Mouse (Mus musculus) heart, embryonic 11.5 days (tissue): ENCODE data around the gene Arhgdib. TPM values are rescaled to one million over a fixed set of nuclear protein-coding genes. Genes with fewer than 3 reads are reported as not detected.
A peak's percentile ranks its signal among the peaks of the same experiment; 100 is the strongest.

Experiments used
- ATAC-seq: fragments of 200-750 bp; cut with Nextera tagmentation; replicated peaks from 2 replicates; pipeline ENCODE4 v1.8.0; 2017; ENCODE audit warnings: moderate library complexity; ENCODE audit not compliant: insufficient number of reproducible peaks, low FRiP score, low TSS enrichment
- H3K27ac ChIP-seq: fragments of 300-500 bp; sonication (generic); 2 replicates; pipeline ENCODE4 v1.5.1; 2014; ENCODE audit warnings: mild to moderate bottlenecking, low read depth, low read length
- H3K27me3 ChIP-seq: fragments of 300-500 bp; sonication (generic); 2 replicates; pipeline ENCODE4 v1.6.1; 2014; ENCODE audit warnings: mild to moderate bottlenecking, low read length, mixed read lengths; ENCODE audit not compliant: control insufficient read depth, insufficient read depth
- H3K36me3 ChIP-seq: fragments of 300-500 bp; sonication (generic); 2 replicates; pipeline ENCODE4 v1.6.1; 2014; ENCODE audit warnings: mild to moderate bottlenecking, low read length, moderate library complexity, mixed read lengths; ENCODE audit not compliant: control insufficient read depth, insufficient read depth
- H3K4me1 ChIP-seq: fragments of 300-500 bp; sonication (generic); 2 replicates; pipeline ENCODE4 v1.6.1; 2014; ENCODE audit warnings: low read length; ENCODE audit not compliant: control insufficient read depth, insufficient read depth
- H3K4me2 ChIP-seq: fragments of 300-500 bp; sonication (generic); 2 replicates; pipeline ENCODE4 v1.6.1; 2014; ENCODE audit warnings: mild to moderate bottlenecking, moderate library complexity
- H3K4me3 ChIP-seq: fragments of 300-500 bp; sonication (generic); 2 replicates; pipeline ENCODE4 v1.5.1; 2014; ENCODE audit warnings: low read depth, low read length
- H3K9ac ChIP-seq: fragments of 300-500 bp; sonication (generic); 2 replicates; pipeline ENCODE4 v1.6.1; 2014; ENCODE audit warnings: mild to moderate bottlenecking, low read depth, low read length, moderate library complexity
- H3K9me3 ChIP-seq: fragments of 300-500 bp; sonication (generic); replicated peaks from 2 replicates; pipeline ENCODE4 v1.6.1; 2016; ENCODE audit warnings: low read length; ENCODE audit not compliant: control insufficient read depth
- WGBS: fragments of 180-500 bp; shearing (Covaris S2); extraction: QIAGEN DNeasy Blood & Tissue Kit; methylation state at CpG from one replicate; pipeline ENCODE4 v1.1.7; 2014; ENCODE audit not compliant: insufficient replicate concordance; 5-methylcytosine and 5-hydroxymethylcytosine counted together
- polyA plus RNA-seq: library from polyadenylated mRNA; unstranded; fragments of >200 nt; fragmentation: Nextera tagmentation; extraction: Ambion mirVana; gene quantifications from 2 replicates; pipeline ENCODE4 v1.2.1, GENCODE M21; 2014

Gene Arhgdib
- polyA plus RNA-seq, 1 experiment from 2014 or later: 115 TPM

DNA sequence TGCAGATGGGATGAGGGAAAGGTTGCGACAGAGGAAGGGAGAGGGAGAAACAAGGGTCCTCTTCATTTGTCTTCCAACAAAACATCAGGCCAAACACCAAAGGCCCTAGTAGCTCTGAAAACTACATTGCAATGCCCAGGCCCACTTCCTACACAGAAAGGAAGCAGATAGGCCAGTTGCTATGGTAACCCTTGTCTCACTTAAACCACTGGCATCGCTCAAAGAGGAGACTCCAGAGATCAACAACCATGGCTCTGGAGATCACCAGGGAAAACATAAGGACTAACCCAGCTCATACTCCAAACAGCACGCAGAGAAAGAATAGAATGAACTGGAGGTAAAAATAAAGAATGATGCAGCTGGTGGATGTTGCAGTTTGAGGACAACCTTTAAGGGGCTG is 6.5 kb downstream of the Arhgdib start:
- no peak overlapping the region for H3K27ac ChIP-seq
- H3K9ac ChIP-seq: no peak overlapping the region
- H3K4me2 ChIP-seq: no peak overlapping the region
- H3K4me1 ChIP-seq: peaks cover 17% of the 10 kb centered on the region
- H3K36me3 ChIP-seq: no peaks in the 10 kb centered on the region
- WGBS: 57% methylated on average over 3 of the region's 3 CpGs
- no peaks in the 10 kb centered on the region for H3K27me3 ChIP-seq
- no peak overlapping the region for H3K4me3 ChIP-seq
- no peaks in the 10 kb centered on the region for H3K9me3 ChIP-seq
- no peak for ATAC-seq

DNA sequence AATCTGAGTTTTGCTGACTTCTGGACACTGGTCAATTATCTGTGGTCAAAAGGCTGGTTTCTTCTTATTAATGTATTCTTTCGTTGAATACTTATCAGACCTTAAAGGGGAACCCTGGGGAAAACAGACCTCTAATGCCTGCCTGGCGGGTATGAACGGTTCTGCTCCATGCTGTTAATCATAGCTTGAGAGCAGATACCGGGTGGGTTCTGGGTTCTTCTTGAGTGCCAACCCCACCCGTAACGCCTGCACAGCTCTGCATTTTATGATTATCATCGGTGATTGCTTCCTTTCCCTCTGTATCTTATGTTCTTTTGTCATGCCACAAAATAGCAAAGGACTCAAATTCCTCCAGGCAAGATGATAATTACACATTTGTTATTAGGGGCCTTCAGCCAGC is 7.6 kb downstream of the Arhgdib start:
- H3K27ac ChIP-seq: no peak overlapping the region
- H3K9ac ChIP-seq: no peak overlapping the region
- no peaks in the 10 kb centered on the region for H3K9me3 ChIP-seq
- no peak for ATAC-seq
- WGBS: 73% methylated on average over 7 of the region's 7 CpGs
- H3K4me3 ChIP-seq: no peak overlapping the region
- H3K27me3 ChIP-seq: no peaks in the 10 kb centered on the region
- peaks cover 16% of the 10 kb centered on the region for H3K4me1 ChIP-seq
- H3K4me2 ChIP-seq: no peak overlapping the region
- H3K36me3 ChIP-seq: no peaks in the 10 kb centered on the region

DNA sequence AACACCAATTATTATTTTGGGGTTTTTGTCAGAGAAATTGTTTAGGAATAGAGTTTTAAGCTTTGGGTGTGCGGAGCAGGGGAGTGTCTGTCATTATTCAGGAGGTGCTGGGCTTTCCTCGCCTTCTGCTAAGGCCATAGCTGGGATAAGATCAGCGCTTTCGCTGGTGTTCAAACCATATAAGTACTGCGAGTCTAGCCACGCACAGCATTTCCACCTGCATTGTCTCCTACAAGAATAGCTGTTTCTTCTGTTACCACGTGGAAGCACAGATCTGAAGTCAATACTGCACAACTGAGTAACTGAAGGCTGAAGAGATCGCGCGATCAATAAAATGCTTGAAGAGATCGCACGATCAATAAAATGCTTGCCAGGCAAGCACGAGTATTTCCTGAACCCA is 10.5 kb downstream of the Arhgdib start:
- Histone ChIP-seq H3K9me3 (no peaks in the 10 kb centered on the region), H3K27me3 (no peaks in the 10 kb centered on the region), H3K4me2 (peak overlapping the region; percentile 46), H3K27ac (peak overlapping the region; percentile 75), H3K9ac (peak overlapping the region; percentile 13; the same call in 1 of the 2 replicates), H3K4me3 (no peak overlapping the region), H3K36me3 (no peaks in the 10 kb centered on the region), H3K4me1 (peaks cover 10% of the 10 kb centered on the region)
- WGBS: 75% methylated on average over 13 of the region's 13 CpGs
- no peak for ATAC-seq

DNA sequence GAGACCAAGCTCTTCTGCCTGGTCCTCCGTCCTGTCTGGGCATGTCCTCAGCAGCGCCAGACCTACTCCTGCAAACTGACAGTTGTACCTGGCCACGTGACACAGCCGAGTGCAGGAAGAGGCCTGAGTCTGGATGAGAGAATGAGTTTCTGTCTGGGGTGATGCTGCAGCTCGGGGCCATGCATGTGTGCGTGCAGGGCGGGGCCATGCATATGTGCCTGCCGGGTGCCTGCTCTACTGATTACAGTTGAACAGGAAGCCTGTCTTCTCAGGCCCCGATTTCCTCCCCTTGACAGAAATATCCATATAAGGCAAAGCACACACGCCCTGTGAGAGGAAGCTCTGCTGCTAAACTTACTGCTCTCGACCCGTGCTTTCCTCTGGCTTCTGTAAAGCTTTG is 11.0 kb downstream of the Arhgdib start:
- Histone ChIP-seq H3K27ac (peak overlapping the region; percentile 75), H3K27me3 (no peaks in the 10 kb centered on the region), H3K9ac (peak overlapping the region; percentile 18; the same call in 1 of the 2 replicates), H3K4me3 (peak overlapping the region; percentile 1), H3K36me3 (no peaks in the 10 kb centered on the region), H3K4me2 (peak overlapping the region; percentile 46), H3K9me3 (no peaks in the 10 kb centered on the region), H3K4me1 (peaks cover 10% of the 10 kb centered on the region)
- ATAC-seq: peak; percentile 89
- WGBS: 8% methylated on average over 12 of the region's 12 CpGs

DNA sequence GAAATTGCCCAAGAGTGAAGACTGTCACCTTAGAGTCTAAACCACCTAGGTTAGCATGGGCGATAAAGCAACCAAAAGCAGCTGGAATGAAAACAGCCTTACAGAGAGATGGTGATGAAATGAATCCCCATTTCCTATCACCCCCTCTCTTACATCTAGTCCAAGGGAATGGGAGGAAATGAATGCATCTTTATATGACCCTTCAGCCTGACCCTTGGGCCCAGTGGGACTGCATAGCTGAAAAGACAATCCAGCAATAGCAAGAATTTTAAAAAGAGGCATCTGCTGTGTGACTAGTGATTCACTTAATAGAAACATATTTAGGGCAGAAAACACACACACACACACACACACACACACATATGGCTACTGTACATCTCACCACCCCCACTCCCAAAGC is 14.1 kb downstream of the Arhgdib start:
- no peak overlapping the region for H3K27ac ChIP-seq
- H3K36me3 ChIP-seq: no peaks in the 10 kb centered on the region
- H3K4me2 ChIP-seq: no peak overlapping the region
- peaks cover 5% of the 10 kb centered on the region for H3K4me1 ChIP-seq
- 89% methylated on average over 1 of the region's 1 CpGs for WGBS
- ATAC-seq: no peak
- no peaks in the 10 kb centered on the region for H3K9me3 ChIP-seq
- no peak overlapping the region for H3K9ac ChIP-seq
- no peak overlapping the region for H3K4me3 ChIP-seq
- no peaks in the 10 kb centered on the region for H3K27me3 ChIP-seq

DNA sequence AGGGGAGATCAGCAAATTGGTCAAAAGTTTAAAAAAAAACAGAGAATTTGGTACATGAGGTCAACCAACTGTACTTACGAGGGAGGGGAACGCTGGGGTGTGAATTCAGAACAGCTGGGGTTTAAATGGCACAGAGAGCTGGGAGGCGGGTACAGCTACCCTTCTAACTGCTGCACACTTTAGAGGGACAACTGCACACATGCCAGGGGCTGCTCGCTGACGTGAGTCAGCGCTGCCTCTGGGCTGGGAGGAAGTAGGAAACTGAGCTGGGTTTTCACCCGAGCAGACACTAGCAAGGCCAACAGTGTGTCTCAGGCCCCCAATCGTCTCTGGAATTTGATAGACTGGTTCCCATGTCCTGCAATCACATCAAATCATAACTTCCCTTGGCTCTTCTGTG is 16.6 kb downstream of the Arhgdib start:
- no peaks in the 10 kb centered on the region for H3K36me3 ChIP-seq
- no peaks in the 10 kb centered on the region for H3K27me3 ChIP-seq
- H3K4me3 ChIP-seq: no peak overlapping the region
- ATAC-seq: no peak
- 69% methylated on average over 8 of the region's 8 CpGs for WGBS
- no peak overlapping the region for H3K27ac ChIP-seq
- H3K4me1 ChIP-seq: peaks cover 3% of the 10 kb centered on the region; the same call in 1 of the 2 replicates
- no peak overlapping the region for H3K9ac ChIP-seq
- H3K9me3 ChIP-seq: no peaks in the 10 kb centered on the region
- no peak overlapping the region for H3K4me2 ChIP-seq

DNA sequence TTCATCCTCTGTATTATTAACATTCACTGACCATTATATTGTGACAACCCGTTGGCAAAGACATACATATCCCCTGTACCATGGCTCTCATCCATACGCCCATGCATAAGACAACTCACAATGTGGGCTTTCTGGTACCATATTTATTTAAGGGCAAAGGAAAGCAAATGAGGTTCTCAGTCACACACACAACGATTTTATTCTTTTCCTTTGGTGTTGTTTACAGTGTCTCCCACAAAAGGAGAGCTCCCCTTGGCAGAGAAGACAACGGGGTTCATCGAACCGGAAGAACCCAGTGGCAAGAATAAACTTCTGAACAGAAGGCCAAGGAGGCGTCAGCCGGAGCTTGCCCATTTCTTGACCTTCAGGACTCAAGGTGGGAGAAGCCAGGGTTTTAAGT is 18.2 kb downstream of the Arhgdib start, which contains the start of gene Pde6h:
Pde6h (plus strand) TSS at position 301 of the 400 bp plus-strand sequence.
- H3K4me1 ChIP-seq: peaks cover 3% of the 10 kb centered on the region; the same call in 1 of the 2 replicates
- ATAC-seq: no peak
- no peaks in the 10 kb centered on the region for H3K27me3 ChIP-seq
- H3K4me3 ChIP-seq: no peak within 1 kb of the TSS
- no peak within 1 kb of the TSS for H3K9ac ChIP-seq
- WGBS: 87% methylated on average over 8 of the region's 8 CpGs
- H3K4me2 ChIP-seq: no peak within 1 kb of the TSS
- no peaks in the 10 kb centered on the region for H3K36me3 ChIP-seq
- no peaks in the 10 kb centered on the region for H3K9me3 ChIP-seq
- no peak within 1 kb of the TSS for H3K27ac ChIP-seq

DNA sequence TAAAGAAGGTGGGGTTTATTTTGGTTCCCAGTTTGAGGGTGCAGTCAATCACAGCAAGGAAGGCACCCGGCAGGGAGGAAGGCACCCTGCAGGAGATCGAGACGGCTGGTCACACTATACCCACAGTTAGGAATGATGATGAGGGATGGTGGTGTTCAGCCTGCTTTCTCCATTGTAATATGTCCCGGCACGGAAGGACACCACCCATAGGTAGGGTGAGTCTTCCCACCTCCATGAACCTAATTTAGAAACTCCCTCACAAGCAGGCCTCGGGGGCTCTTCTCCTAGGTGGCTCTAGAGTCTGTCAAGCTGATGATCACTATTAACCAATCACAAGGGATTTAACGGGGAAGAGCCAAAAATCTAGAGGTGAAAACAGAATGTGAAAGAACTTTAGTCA is 18.8 kb downstream of the Arhgdib start:
- Histone ChIP-seq H3K27me3 (no peaks in the 10 kb centered on the region), H3K4me3 (no peak overlapping the region), H3K4me2 (no peak overlapping the region), H3K36me3 (no peaks in the 10 kb centered on the region), H3K4me1 (peaks cover 3% of the 10 kb centered on the region; the same call in 1 of the 2 replicates), H3K9me3 (no peaks in the 10 kb centered on the region), H3K9ac (no peak overlapping the region), H3K27ac (no peak overlapping the region)
- WGBS: 83% methylated on average over 7 of the region's 7 CpGs
- no peak for ATAC-seq

DNA sequence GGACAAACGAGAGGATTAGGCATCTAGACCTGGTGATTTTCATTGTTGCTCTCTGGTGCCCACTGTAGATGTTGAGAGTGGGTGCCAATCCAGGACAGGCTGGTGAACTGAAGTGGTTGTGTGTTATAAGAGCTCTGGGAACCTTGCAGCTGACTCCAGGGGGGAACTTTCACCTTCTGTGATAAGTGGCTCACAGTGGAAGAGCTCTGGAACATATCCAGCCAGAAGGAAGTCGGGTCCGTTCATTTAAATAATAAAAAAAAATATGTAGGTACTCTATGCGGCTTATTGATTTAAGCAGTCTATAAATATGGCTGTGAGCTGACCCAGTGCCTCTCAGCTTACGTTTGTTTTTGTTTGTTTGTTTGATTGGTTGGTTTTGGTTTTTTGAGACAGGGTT is 19.6 kb downstream of the Arhgdib start, which contains the start of gene Erp27:
Erp27 (minus strand) TSS at position 101 of the 400 bp plus-strand sequence.
- no peak for ATAC-seq
- no peaks in the 10 kb centered on the region for H3K27me3 ChIP-seq
- 76% methylated on average over 5 of the region's 5 CpGs for WGBS
- no peaks in the 10 kb centered on the region for H3K36me3 ChIP-seq
- no peaks in the 10 kb centered on the region for H3K9me3 ChIP-seq
- no peak within 1 kb of the TSS for H3K4me3 ChIP-seq
- H3K4me1 ChIP-seq: peaks cover 3% of the 10 kb centered on the region; the same call in 1 of the 2 replicates
- H3K27ac ChIP-seq: no peak within 1 kb of the TSS
- no peak within 1 kb of the TSS for H3K4me2 ChIP-seq
- H3K9ac ChIP-seq: 0 out of 2 replicates have a peak within 1 kb of the TSS, but pooled peaks have one; percentile 7
